Mouse (Mus musculus) megakaryocyte, embryonic 14.5 days (primary cell): ENCODE measurements around the gene Atp5h. TPM values are rescaled to one million over a fixed set of nuclear protein-coding genes. Genes with fewer than 3 reads are reported as not detected.

Source experiments
- H3K27me3 ChIP-seq: replicated peaks from 2 replicates; pipeline ENCODE3; 2012; ENCODE audit warnings: inconsistent platforms
- H3K36me3 ChIP-seq: replicated peaks from 2 replicates; pipeline ENCODE3; 2012; ENCODE audit warnings: low read length, inconsistent platforms, mixed read lengths
- H3K4me1 ChIP-seq: 2 replicates; pipeline ENCODE4 v1.6.1; 2012; ENCODE audit warnings: inconsistent platforms
- H3K4me3 ChIP-seq: replicated peaks from 2 replicates; pipeline ENCODE3; 2012; ENCODE audit warnings: moderate library complexity, mild to moderate bottlenecking, inconsistent platforms
- H3K9me3 ChIP-seq: 2 replicates; pipeline ENCODE4 v1.6.1; 2012; ENCODE audit warnings: inconsistent platforms
- FLI1 ChIP-seq: IDR thresholded peaks from 2 replicates; pipeline ENCODE4 v1.6.1; 2012; ENCODE audit warnings: low read length, inconsistent platforms, mixed read lengths
- GATA1 ChIP-seq: IDR thresholded peaks from 3 replicates; pipeline ENCODE4 v1.6.1; 2012; ENCODE audit warnings: mixed read lengths, low read length, inconsistent platforms, borderline replicate concordance
- polyA plus RNA-seq: library from polyadenylated mRNA; stranded (reverse); fragments of >175 nt; gene quantifications from 2 replicates; pipeline ENCODE4 v1.2.3, GENCODE M21; 2012; ENCODE audit warnings: low replicate concordance; ENCODE audit not compliant: insufficient read depth

Gene Atp5h
- polyA plus RNA-seq, 1 experiment: 109 TPM

GRCm38 (mm10) chr11:115381276-115381675 is 38.5 kb downstream of the Atp5h start:
- TF ChIP-seq GATA1 (no peak), FLI1 (no peak)
- Histone ChIP-seq H3K4me1 (peaks cover 21% of the 10 kb centered on the region), H3K9me3 (peaks cover 25% of the 10 kb centered on the region), H3K4me3 (no peak overlapping the region), H3K27me3 (peaks cover 93% of the 10 kb centered on the region), H3K36me3 (no peaks in the 10 kb centered on the region)

- no peak overlapping the region for H3K4me3 ChIP-seq
- peaks cover 23% of the 10 kb centered on the region for H3K9me3 ChIP-seq
- peaks cover 35% of the 10 kb centered on the region for H3K4me1 ChIP-seq
- peaks cover 93% of the 10 kb centered on the region for H3K27me3 ChIP-seq
- H3K36me3 ChIP-seq: no peaks in the 10 kb centered on the region
- TF ChIP-seq GATA1: no peak
- no peak for TF ChIP-seq FLI1
Measured at GRCm38 (mm10) chr11:115377854-115378253, 41.9 kb downstream of the Atp5h start.

GRCm38 (mm10) chr11:115377254-115377653 is 42.5 kb downstream of the Atp5h start:
- Histone ChIP-seq H3K4me3 (no peak overlapping the region), H3K4me1 (peaks cover 31% of the 10 kb centered on the region), H3K9me3 (peaks cover 23% of the 10 kb centered on the region), H3K27me3 (peaks cover 91% of the 10 kb centered on the region), H3K36me3 (no peaks in the 10 kb centered on the region)
- TF ChIP-seq FLI1 (no peak), GATA1 (no peak)

- peaks cover 91% of the 10 kb centered on the region for H3K27me3 ChIP-seq
- TF ChIP-seq FLI1 (no peak), GATA1 (no peak)
- no peaks in the 10 kb centered on the region for H3K36me3 ChIP-seq
Measured at GRCm38 (mm10) chr11:115376722-115377121, 43.0 kb downstream of the Atp5h start.

GRCm38 (mm10) chr11:115374695-115375425 is 44.9 kb downstream of the Atp5h start:
- H3K4me1 ChIP-seq: peaks cover 23% of the 10 kb centered on the region
- peak overlapping the region; percentile 23 for H3K4me3 ChIP-seq
- no peaks in the 10 kb centered on the region for H3K36me3 ChIP-seq
- no peak for TF ChIP-seq FLI1
- TF ChIP-seq GATA1: no peak
- H3K9me3 ChIP-seq: peaks cover 20% of the 10 kb centered on the region
- peaks cover 95% of the 10 kb centered on the region for H3K27me3 ChIP-seq

More at GRCm38 (mm10) chr11:115376722-115377121, 43.0 kb downstream of the Atp5h start:
- Histone ChIP-seq H3K4me3 (no peak overlapping the region), H3K4me1 (peaks cover 26% of the 10 kb centered on the region), H3K9me3 (peaks cover 23% of the 10 kb centered on the region)

- Histone ChIP-seq H3K9me3 (peaks cover 13% of the 10 kb centered on the region), H3K4me3 (peak overlapping the region; percentile 91), H3K27me3 (peaks cover 95% of the 10 kb centered on the region), H3K4me1 (peaks cover 23% of the 10 kb centered on the region), H3K36me3 (no peaks in the 10 kb centered on the region)
- TF ChIP-seq GATA1 (no peak), FLI1 (no peak)
Measured at GRCm38 (mm10) chr11:115373805-115374694, 45.7 kb downstream of the Atp5h start.

- no peak for TF ChIP-seq GATA1
- TF ChIP-seq FLI1: no peak
- Histone ChIP-seq H3K9me3 (0 out of 2 replicates have a peak, but pooled peaks cover under 1% of the 10 kb centered on the region), H3K4me1 (peaks cover 24% of the 10 kb centered on the region), H3K27me3 (peaks cover 92% of the 10 kb centered on the region), H3K36me3 (no peaks in the 10 kb centered on the region), H3K4me3 (no peak overlapping the region)
Measured at GRCm38 (mm10) chr11:115372737-115373136, 47.0 kb downstream of the Atp5h start.

- H3K9me3 ChIP-seq: no peaks in the 10 kb centered on the region
- TF ChIP-seq FLI1 (no peak), GATA1 (no peak)
- H3K36me3 ChIP-seq: no peaks in the 10 kb centered on the region
- peaks cover 31% of the 10 kb centered on the region for H3K4me1 ChIP-seq
- H3K27me3 ChIP-seq: peaks cover 94% of the 10 kb centered on the region
- no peak overlapping the region for H3K4me3 ChIP-seq
Measured at GRCm38 (mm10) chr11:115372015-115372414, 47.7 kb downstream of the Atp5h start.

GRCm38 (mm10) chr11:115371354-115371753 is 48.4 kb downstream of the Atp5h start:
- TF ChIP-seq FLI1 (no peak), GATA1 (no peak)
- Histone ChIP-seq H3K9me3 (no peaks in the 10 kb centered on the region), H3K36me3 (no peaks in the 10 kb centered on the region), H3K27me3 (peaks cover 95% of the 10 kb centered on the region), H3K4me1 (peaks cover 38% of the 10 kb centered on the region), H3K4me3 (no peak overlapping the region)
